Mouse (Mus musculus) megakaryocyte, embryonic 14.5 days (primary cell): Measurements from ENCODE around the gene Taf3.

Source experiments
- FLI1 ChIP-seq: IDR thresholded peaks from 2 replicates; pipeline ENCODE4 v1.6.1; 2012; ENCODE audit warnings: low read length, inconsistent platforms, mixed read lengths
- GATA1 ChIP-seq: IDR thresholded peaks from 3 replicates; pipeline ENCODE4 v1.6.1; 2012; ENCODE audit warnings: mixed read lengths, low read length, inconsistent platforms, borderline replicate concordance

DNA sequence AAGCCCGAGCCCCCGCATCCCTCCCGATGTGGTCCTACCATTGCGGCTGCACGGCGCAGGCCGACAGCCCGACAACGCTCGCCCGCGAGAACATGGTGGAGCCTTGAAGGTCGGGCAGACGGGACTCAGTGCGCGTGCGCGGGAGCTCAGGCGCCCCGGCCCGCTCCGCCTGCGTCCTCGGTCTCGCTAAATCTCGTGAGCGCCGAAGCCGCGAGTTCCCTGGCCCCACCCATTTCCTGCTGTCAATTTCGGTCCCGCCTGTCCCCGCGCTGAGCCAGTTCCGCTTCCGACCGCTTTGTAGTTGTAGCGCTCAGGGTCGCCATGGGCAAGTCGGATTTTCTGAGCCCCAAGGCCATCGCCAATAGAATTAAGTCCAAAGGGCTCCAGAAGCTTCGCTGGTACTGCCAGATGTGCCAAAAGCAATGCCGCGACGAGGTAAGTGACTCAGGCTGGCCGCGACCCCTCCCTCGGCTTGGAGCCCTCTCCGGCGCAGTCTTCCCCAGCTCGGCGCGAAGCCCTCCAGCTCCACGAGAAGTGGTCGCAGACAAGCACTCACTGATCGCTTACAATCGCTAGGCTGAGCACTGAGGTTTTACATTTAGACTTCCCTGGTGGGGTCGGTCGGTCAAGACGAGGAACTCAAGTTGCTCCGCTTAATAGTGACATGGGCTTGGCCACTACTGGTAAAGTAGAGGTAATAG is 32.1 kb upstream of the Taf3 start, which contains the start of the genes Atp5c1 and Kin:
- TF ChIP-seq GATA1 (no peak), FLI1 (peak; percentile 78)
